Mouse (Mus musculus) testis, adult 2 months (tissue): ENCODE data around the gene Dync2h1.
"Not testable (repeated sequence)": the region's sequence is repeated elsewhere in the genome, so short reads cannot be mapped to it uniquely, and the experiment has no call there.

ENCODE experiments used
- CTCF ChIP-seq: fragments of 200-500 bp; IDR thresholded peaks from 2 replicates; pipeline ENCODE4 v1.5.1; 2012; ENCODE audit warnings: low read depth, mild to moderate bottlenecking, inconsistent platforms, low read length, moderate library complexity; ENCODE audit not compliant: control insufficient read depth, insufficient read depth, insufficient replicate concordance
- POLR2A ChIP-seq: fragments of 200-500 bp; IDR thresholded peaks from 2 replicates; pipeline ENCODE4 v1.6.1; 2012; ENCODE audit warnings: low read depth, mild to moderate bottlenecking, inconsistent platforms, low read length, moderate library complexity; ENCODE audit not compliant: control insufficient read depth

DNA sequence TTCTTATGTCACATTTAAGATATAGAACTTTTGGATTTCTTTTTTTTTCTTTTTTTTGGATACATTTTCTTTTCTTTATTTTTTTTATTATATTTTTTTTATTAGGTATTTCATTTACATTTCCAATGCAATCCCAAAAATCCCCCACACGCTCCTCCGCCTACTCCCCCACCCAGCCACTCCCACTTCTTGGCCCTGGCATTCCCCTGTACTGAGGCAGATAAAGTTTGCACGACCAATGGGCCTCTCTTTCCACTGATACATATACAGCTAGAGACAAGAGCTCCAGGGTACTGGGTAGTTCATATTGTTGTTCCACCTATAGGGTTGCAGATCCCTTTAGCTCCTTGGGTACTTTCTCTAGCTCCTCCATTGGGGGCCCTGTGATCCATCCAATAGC lies 6.4 kb upstream of the Dync2h1 start:
- TF ChIP-seq CTCF, POLR2A: not testable (repeated sequence)
